Mouse (Mus musculus): ENCODE measurements around the gene Art4.

- TF ChIP-seq CTCF (IDR thresholded peaks at IDR 0.05; ENCODE audit: control insufficient read depth, insufficient read depth, insufficient replicate concordance, low read depth, low read length) (no peak), POLR2A (IDR thresholded peaks at IDR 0.05; ENCODE audit: control insufficient read depth, low read depth, low read length) (no peak)
These were observed 52.1 kb downstream of the Art4 start for GRCm38 (mm10) chr6:136805409-136805775.

Measured in testis, adult 2 months (tissue).